Mouse (Mus musculus) heart, embryonic 10.5 days (tissue): ENCODE measurements around the gene A430078G23Rik. TPM values are rescaled to one million over a fixed set of nuclear protein-coding genes. Genes with fewer than 3 reads are reported as not detected.

ENCODE experiments used
- DNase-seq: peaks from one replicate; pipeline ENCODE4 v3.0.0-alpha.2; 2017; ENCODE audit warnings: low spot score
- H3K27ac ChIP-seq: fragments of 300-500 bp; sonication (generic); 2 replicates; pipeline ENCODE4 v1.5.1; 2016; ENCODE audit warnings: mild to moderate bottlenecking
- H3K27me3 ChIP-seq: fragments of 300-500 bp; sonication (generic); 2 replicates; pipeline ENCODE4 v1.6.1; 2016; ENCODE audit warnings: mild to moderate bottlenecking; ENCODE audit not compliant: poor library complexity, insufficient read depth, severe bottlenecking
- H3K36me3 ChIP-seq: fragments of 300-500 bp; sonication (generic); 2 replicates; pipeline ENCODE4 v1.6.1; 2016; ENCODE audit warnings: mild to moderate bottlenecking, moderate library complexity
- H3K4me1 ChIP-seq: fragments of 300-500 bp; sonication (generic); 2 replicates; pipeline ENCODE4 v1.6.1; 2016; ENCODE audit warnings: mild to moderate bottlenecking
- H3K4me3 ChIP-seq: fragments of 300-500 bp; sonication (generic); 2 replicates; pipeline ENCODE4 v1.5.1; 2016; ENCODE audit warnings: mild to moderate bottlenecking, moderate library complexity
- H3K9me3 ChIP-seq: fragments of 300-500 bp; sonication (generic); 2 replicates; pipeline ENCODE4 v1.6.1; 2016; ENCODE audit warnings: mild to moderate bottlenecking, moderate library complexity
- WGBS: fragments of 180-500 bp; shearing (Covaris S2); methylation state at CpG from one replicate; pipeline ENCODE4 v1.1.7; 2016; 5-methylcytosine and 5-hydroxymethylcytosine counted together
- polyA plus RNA-seq: library from polyadenylated mRNA; unstranded; fragments of >200 nt; fragmentation: Nextera tagmentation; extraction: Ambion mirVana; gene quantifications from 2 replicates; pipeline ENCODE4 v1.2.1, GENCODE M21; 2016

Gene A430078G23Rik
- polyA plus RNA-seq, 1 experiment from 2014 or later: 0.24 TPM

GRCm38 (mm10) chr8:3355586-3355985, 2.4 kb downstream of the A430078G23Rik start:
- WGBS: 80% methylated on average over 6 of the region's 6 CpGs
- Histone ChIP-seq H3K4me3 (no peak overlapping the region), H3K9me3 (no peaks in the 10 kb centered on the region), H3K36me3 (no peaks in the 10 kb centered on the region), H3K4me1 (no peaks in the 10 kb centered on the region), H3K27me3 (no peaks in the 10 kb centered on the region), H3K27ac (no peak overlapping the region)
- DNase-seq: no peak

DNA sequence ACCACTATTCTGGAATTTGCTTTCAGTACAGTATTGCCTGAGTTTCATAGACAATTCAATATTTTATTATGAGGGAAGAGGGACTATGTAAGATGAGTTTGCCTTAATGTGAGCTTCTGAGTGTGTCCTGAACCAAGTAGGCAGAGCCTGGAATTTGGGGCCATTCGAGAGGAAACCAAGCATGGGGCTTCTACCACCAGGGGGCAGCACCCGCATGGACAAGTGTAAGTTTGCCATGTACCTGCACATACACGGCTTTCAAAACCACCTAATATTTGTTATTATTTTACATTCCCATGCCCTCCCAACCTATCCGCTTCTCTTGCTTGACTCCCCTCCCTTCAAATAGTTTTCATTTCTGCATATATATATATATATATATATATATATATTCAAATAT, 4.8 kb downstream of the A430078G23Rik start:
- Histone ChIP-seq H3K27ac (no peak overlapping the region), H3K9me3 (no peaks in the 10 kb centered on the region), H3K36me3 (no peaks in the 10 kb centered on the region), H3K27me3 (no peaks in the 10 kb centered on the region), H3K4me3 (no peak overlapping the region), H3K4me1 (no peaks in the 10 kb centered on the region)
- WGBS: 7% methylated on average over 4 of the region's 4 CpGs
- DNase-seq: peak; percentile 83

DNA sequence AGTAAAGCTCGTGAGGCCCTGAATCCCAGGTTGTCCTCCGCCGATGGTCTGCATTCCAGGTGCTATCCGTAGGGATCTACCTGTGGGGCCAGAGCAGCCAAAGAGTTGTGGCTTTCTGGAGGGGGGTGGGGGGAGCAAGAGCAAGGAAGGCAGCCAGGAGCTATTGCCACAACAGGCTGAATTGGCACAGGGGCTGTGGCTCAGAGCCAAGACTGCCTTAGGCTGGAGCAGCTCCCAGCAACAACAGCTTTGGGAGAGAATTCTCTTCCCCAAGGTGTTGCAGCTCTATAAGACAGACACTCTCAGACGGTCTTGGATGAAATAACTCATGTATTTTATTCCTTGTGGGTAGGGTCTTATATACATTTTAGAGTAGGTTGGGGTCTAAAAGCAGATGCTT, 13.9 kb downstream of the A430078G23Rik start:
- no peaks in the 10 kb centered on the region for H3K9me3 ChIP-seq
- 79% methylated on average over 5 of the region's 5 CpGs for WGBS
- no peaks in the 10 kb centered on the region for H3K27me3 ChIP-seq
- H3K4me1 ChIP-seq: no peaks in the 10 kb centered on the region
- H3K27ac ChIP-seq: no peak overlapping the region
- no peak for DNase-seq
- H3K4me3 ChIP-seq: no peak overlapping the region
- no peaks in the 10 kb centered on the region for H3K36me3 ChIP-seq

- 79% methylated on average over 1 of the region's 1 CpGs for WGBS
- DNase-seq: no peak
Observed at GRCm38 (mm10) chr8:3368091-3368490, 14.9 kb downstream of the A430078G23Rik start.

GRCm38 (mm10) chr8:3375748-3376147, 22.5 kb downstream of the A430078G23Rik start:
- no peaks in the 10 kb centered on the region for H3K9me3 ChIP-seq
- no peak overlapping the region for H3K4me3 ChIP-seq
- no peak for DNase-seq
- no peaks in the 10 kb centered on the region for H3K4me1 ChIP-seq
- H3K36me3 ChIP-seq: no peaks in the 10 kb centered on the region
- H3K27ac ChIP-seq: no peak overlapping the region
- H3K27me3 ChIP-seq: no peaks in the 10 kb centered on the region

More at GRCm38 (mm10) chr8:3368091-3368490, 14.9 kb downstream of the A430078G23Rik start:
- Histone ChIP-seq H3K9me3 (no peaks in the 10 kb centered on the region), H3K4me3 (no peak overlapping the region), H3K4me1 (no peaks in the 10 kb centered on the region), H3K36me3 (no peaks in the 10 kb centered on the region), H3K27ac (no peak overlapping the region), H3K27me3 (no peaks in the 10 kb centered on the region)

- WGBS: 53% methylated on average over 11 of the region's 11 CpGs
- Histone ChIP-seq H3K4me3 (no peak overlapping the region), H3K27ac (no peak overlapping the region), H3K36me3 (no peaks in the 10 kb centered on the region), H3K4me1 (no peaks in the 10 kb centered on the region), H3K9me3 (no peaks in the 10 kb centered on the region), H3K27me3 (no peaks in the 10 kb centered on the region)
- DNase-seq: no peak
Observed at GRCm38 (mm10) chr8:3376641-3377274, 23.5 kb downstream of the A430078G23Rik start.

- no peaks in the 10 kb centered on the region for H3K9me3 ChIP-seq
- 33% methylated on average over 6 of the region's 6 CpGs for WGBS
- no peak overlapping the region for H3K27ac ChIP-seq
- H3K4me1 ChIP-seq: no peaks in the 10 kb centered on the region
- DNase-seq: peak; percentile 79
- no peaks in the 10 kb centered on the region for H3K36me3 ChIP-seq
- H3K4me3 ChIP-seq: no peak overlapping the region
- H3K27me3 ChIP-seq: no peaks in the 10 kb centered on the region
Observed at GRCm38 (mm10) chr8:3387286-3387685, 34.1 kb downstream of the A430078G23Rik start.

- no peak overlapping the region for H3K4me3 ChIP-seq
Observed at GRCm38 (mm10) chr8:3388591-3389338, 35.5 kb downstream of the A430078G23Rik start.

GRCm38 (mm10) chr8:3389506-3389905, 36.3 kb downstream of the A430078G23Rik start:
- peaks cover 9% of the 10 kb centered on the region for H3K4me1 ChIP-seq
- H3K27ac ChIP-seq: no peak overlapping the region
- WGBS: 84% methylated on average over 1 of the region's 1 CpGs
- H3K9me3 ChIP-seq: no peaks in the 10 kb centered on the region
- no peaks in the 10 kb centered on the region for H3K27me3 ChIP-seq
- H3K36me3 ChIP-seq: no peaks in the 10 kb centered on the region
- DNase-seq: no peak
- no peak overlapping the region for H3K4me3 ChIP-seq

More at GRCm38 (mm10) chr8:3388591-3389338, 35.5 kb downstream of the A430078G23Rik start:
- DNase-seq: no peak
- H3K36me3 ChIP-seq: no peaks in the 10 kb centered on the region
- H3K27ac ChIP-seq: no peak overlapping the region
- 69% methylated on average over 9 of the region's 9 CpGs for WGBS
- no peaks in the 10 kb centered on the region for H3K27me3 ChIP-seq
- peaks cover 3% of the 10 kb centered on the region; the same call in 1 of the 2 replicates for H3K4me1 ChIP-seq
- no peaks in the 10 kb centered on the region for H3K9me3 ChIP-seq

DNA sequence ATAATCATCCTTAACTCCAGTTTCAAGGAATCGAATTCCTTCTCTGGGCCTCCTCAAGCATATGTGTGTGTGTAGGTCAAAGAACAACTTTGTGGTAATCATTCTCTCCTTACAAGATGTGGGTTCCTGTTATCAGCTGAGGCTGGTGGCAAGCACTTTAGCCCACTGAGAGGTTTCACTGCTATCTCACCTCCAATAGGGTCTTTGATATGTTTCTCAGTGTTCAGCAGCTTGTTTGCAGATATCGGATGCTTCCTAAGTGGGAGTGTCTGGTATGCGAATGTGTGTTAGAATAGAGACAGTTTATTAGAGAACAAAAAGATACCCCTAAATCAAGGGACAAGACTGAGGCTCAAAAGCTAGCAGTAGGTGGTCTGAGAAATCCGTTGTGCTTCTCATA, 39.1 kb downstream of the A430078G23Rik start:
- 45% methylated on average over 4 of the region's 4 CpGs for WGBS
- Histone ChIP-seq H3K4me1 (peaks cover 19% of the 10 kb centered on the region), H3K4me3 (peak overlapping the region; percentile 86), H3K27me3 (no peaks in the 10 kb centered on the region), H3K27ac (peak overlapping the region; percentile 75), H3K9me3 (no peaks in the 10 kb centered on the region), H3K36me3 (no peaks in the 10 kb centered on the region)
- no peak for DNase-seq

DNA sequence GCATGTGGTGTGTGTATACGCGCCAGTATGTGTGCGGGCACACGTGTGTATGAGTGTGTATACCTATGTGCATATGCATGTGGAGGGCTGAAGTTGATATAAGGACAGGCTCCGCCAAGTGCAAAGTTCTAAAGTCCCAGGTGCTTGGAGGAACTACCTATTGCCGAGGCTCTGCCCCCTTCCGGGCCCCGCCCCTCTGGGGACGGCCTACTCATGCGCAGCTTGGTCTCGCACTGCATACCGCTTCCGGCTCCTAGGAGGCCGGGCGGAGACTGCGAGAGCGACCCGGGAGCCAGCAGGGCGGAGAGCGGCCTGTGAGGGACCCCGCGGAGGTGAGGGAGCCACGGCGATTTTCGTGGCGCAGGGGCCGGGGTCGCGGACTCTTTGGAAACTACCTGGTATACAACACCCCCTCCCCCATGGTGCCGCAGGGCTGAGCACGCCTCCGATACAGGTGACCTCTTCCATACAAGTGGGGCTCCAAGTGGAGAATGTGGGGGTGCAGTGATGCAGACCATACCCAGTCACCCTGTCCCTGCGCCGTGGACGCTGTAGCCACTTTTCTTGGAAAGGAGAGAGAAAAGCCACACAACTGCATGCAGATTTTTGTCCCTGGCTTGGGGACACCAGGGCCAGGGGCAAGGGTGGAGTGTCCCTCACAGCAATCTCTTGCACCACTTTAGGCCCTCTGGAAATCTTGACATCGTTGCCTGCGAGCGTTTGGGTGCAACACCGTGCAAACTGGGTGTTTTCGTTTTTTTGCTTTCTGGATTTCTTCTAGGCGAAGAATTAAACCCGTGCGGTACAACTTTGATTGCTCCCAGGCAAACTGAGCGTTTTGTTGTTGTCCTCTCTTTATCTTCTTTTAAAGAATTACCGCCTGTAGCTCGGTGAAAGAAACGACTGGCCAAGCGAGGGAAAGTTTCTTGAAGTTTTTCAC, 39.8 kb downstream of the A430078G23Rik start, which contains the start of gene Arhgef18:
Arhgef18 (plus strand) TSS at position 236 of the 940 bp plus-strand sequence.
- WGBS: 1% methylated on average over 48 of the region's 48 CpGs
- Histone ChIP-seq H3K36me3 (peaks cover 2% of the 10 kb centered on the region; the same call in 1 of the 2 replicates), H3K27me3 (no peaks in the 10 kb centered on the region), H3K27ac (peak within 1 kb of the TSS; percentile 75), H3K9me3 (no peaks in the 10 kb centered on the region), H3K4me3 (peak within 1 kb of the TSS; percentile 86), H3K4me1 (peaks cover 19% of the 10 kb centered on the region)
- DNase-seq: peak; percentile 93

- Histone ChIP-seq H3K27me3 (no peaks in the 10 kb centered on the region), H3K4me1 (peaks cover 19% of the 10 kb centered on the region), H3K27ac (no peak overlapping the region), H3K4me3 (peak overlapping the region; percentile 22; the same call in 1 of the 2 replicates), H3K9me3 (no peaks in the 10 kb centered on the region), H3K36me3 (peaks cover 8% of the 10 kb centered on the region)
- no peak for DNase-seq
- WGBS: 15% methylated on average over 6 of the region's 6 CpGs
Observed at GRCm38 (mm10) chr8:3394600-3394999, 41.4 kb downstream of the A430078G23Rik start.
